Mouse (Mus musculus) skeletal muscle tissue, postnatal 0 days (tissue): ENCODE results near the gene Zer1. TPM values are rescaled to one million over a fixed set of nuclear protein-coding genes. Genes with fewer than 3 reads are reported as not detected.

Experiments used
- polyA plus RNA-seq: library from polyadenylated mRNA; unstranded; fragments of >200 nt; fragmentation: Nextera tagmentation; extraction: Ambion mirVana; gene quantifications from 2 replicates; pipeline ENCODE4 v1.2.1, GENCODE M21; 2015

The Zer1 gene
- polyA plus RNA-seq: 3.4 and 4.3 TPM in 2 replicates

DNA sequence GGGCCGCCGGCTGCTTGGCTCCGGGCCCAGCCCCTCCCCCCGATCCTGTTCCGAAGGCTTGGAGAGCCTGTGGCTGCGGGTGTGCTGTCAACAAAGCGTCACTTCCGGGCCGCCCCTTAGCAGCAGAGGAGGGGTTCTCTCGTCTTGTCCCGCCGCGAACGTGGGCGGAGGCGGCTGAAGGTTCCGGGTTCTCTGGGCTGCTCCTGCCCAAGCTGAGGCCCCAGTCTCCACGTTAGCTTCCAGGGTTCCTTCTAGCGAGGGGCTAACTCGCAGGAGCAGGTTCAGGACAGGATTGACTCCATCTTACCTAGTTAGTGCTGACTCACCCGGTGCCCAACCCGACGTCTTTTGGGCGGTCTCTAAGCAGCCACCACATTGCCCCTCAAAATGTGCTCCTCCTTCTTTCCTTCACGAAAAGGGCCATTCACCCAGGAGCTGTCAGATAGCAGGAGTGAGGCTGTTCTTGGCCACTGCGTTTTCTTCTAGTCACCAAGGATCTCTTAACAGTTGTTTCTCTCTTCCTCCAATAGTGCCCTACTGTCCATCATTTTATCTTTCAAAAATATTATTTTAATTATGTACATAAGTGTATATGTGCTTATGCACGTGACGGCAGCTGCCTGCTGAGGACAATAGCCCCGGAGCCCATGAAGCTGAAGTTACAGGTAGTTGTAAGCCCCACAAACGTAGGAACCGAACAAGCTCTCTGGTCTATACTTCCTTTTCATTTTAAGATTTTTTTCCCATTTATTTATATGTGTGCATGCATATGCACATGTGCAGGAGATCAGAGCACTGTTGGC, at the start of gene Zer1:
Zer1 (minus strand) TSS at position 114 of the 803 bp plus-strand sequence.

DNA sequence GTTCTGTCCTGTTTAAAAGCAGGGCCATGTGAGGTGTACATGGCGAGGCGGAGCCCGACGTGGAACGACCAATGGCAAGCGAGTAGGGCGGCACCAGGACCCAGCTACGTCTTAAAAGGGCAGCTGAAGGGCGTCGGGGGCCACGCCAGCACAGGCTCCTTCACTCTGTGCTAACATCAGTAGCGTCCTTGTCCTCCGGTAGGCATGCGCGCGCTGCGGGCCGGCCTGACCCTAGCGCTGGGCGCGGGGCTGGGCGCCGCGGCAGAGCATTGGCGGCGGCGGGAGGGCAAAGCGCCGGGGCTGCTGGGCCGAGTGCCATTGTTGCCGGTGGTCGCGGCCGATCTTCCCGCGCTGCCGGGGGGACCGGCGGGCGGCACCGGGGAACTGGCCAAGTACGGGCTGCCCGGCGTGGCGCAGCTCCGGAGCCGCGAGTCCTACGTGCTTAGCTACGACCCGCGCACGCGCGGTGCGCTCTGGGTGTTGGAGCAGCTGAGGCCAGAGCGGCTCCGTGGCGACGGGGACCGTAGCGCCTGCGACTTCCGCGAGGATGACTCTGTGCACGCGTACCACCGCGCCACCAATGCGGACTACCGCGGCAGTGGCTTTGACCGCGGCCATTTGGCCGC, 47.1 kb upstream of the Zer1 start, which contains the start of gene Endog:
Endog (plus strand) TSS at position 123 of the 626 bp plus-strand sequence.

DNA sequence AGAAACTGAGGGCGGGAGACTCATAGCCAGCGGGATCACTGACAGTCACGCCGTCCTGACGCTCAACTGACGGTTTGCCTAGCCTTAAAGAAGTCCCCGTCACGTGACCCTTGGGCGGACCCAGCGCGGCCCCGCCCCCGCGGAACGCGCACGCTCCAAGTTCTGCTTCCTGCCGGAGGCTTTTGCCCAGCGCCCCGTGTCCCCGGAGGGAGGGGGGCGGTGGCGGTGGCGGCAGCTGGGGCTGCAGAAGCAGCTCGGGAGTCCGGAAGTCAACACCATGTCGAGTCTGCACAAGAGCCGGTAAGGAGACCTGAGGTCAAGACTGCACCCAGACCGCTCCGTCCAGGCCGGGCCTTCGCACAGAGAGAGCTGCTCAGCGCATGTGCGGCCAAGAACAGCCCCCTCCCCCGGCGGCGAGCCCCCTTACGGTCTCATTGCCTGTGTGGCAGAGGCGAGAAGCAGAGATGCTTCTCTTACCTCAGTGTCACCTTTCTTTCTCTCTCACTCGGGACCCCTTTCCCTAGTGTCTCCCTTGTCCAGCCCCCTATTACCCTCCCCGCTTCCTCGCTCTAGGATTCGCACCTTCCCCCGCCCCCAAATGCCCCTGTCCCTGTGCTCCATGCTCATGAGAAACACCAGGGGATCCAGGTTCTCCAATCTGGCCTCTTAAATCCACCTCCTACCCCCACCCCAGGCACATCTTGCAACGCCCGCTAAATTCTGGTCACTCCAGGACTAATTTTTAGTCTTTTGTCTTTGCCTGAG, 9.4 kb upstream of the Zer1 start, which contains the start of gene Tbc1d13:
Tbc1d13 (plus strand) TSS at position 134 of the 765 bp plus-strand sequence.

DNA sequence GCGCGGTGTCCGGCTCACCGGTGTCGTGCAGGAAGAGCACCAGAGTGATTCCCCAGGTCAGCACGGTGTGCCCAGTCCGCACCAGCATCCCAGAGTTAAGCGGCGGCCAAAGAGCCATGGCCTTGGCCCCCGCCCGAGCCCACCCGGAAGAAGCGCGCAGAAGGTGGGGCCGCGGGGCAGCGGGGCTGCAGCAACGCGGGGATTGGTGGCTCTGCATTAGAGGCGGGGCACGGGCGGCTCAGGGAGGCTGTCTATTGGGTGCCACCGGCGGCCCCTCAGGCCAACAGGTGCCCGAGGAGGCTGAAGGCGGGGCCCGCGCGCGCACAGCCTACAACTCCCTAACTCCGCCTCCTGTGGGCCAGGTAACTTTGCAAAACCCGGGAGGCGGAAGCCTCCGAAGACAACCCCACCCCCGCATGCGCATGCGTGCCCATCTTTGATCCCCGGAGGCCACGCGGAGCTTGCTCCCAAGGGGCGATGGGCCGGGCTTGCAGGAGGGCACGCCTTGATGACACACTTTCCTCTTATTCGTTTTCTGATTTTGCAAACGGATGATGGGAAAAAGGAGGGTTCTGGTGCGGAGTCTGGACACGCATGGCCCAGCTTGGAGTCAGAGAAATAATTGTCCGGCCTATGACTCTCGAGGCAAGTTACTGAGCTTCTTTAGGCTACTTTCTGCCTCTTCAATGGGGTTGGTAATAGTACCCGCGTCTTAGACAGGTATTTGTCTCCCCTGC, 30.7 kb downstream of the Zer1 start, which contains the start of gene Zdhhc12:
Zdhhc12 (minus strand) TSS at position 178 of the 737 bp plus-strand sequence.

DNA sequence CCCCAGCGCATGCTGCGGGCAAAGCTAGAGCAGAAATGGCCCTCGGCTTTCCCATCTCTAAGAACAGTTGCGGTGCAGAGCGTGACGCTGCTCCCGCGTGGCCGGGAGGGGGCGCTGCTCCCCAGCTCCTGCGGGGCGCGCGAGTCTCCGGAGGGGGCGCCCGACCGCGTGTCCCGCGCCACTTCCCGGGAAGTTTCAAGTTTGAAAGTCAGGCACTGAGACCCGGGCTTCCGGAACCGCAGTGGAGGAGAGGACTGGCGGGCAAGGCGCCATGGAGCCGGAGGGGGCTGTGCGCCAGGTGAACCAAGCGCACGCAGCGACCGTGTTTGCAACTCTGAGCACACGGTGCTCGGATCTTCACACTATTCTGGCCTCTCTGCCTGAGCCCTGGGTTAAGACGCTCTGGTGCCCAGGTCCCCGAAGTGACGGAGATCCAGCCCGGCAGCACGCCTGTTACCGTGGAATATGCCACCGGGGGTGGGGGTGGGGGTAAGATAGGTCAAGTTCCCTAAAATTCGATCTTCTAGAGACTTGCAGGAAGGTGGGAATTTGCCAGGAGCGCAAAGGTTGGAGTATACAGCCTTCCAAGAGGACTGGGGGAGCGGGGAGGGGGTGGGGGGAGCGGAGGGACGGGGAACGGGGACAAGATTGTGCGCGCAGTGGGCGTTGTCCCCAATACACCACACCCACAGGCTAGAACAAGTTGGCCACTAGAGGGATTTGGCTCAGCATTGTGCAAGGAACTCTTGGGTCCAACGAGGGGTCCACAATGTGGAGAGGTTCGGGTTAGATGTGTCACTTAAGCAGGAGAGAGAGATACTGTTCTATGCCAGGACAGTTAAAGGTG, 46.7 kb downstream of the Zer1 start, which contains the start of gene Pkn3:
Pkn3 (plus strand) TSS at position 183 of the 847 bp plus-strand sequence.

DNA sequence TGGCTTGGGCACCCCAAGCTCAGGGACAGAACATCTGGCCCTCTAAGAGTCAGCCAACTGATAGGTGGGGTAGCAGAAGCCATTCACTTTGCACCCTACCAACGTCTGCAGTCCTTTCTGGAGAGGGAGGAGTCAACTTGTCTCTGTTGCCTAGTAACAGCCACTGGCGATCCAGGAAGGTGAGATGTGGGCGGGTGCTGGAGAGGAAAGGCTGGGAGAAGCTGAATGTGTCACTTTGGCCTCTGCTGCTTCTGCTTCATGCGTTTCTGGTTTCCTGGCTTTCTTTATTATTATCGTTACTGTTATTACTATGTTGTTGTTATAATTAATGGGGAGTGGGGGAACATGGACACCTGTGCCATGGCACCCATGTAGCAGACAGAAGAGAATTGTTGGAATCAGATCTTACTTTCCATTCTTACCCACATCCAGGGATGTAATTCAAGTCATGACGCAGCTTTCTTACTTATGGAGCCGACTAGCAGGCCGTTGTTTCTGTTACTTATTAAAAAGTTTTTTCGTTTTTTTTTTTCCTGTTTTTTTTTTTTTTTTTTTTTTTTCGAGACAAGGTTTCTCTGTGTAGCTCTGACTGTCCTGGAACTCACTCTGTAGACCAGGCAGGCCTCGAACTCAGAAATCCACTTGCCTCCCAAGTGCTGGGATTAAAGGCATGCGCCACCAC, 67.0 kb downstream of the Zer1 start, which contains the start of gene Set:
Set (plus strand) TSS at position 156 of the 682 bp plus-strand sequence.

DNA sequence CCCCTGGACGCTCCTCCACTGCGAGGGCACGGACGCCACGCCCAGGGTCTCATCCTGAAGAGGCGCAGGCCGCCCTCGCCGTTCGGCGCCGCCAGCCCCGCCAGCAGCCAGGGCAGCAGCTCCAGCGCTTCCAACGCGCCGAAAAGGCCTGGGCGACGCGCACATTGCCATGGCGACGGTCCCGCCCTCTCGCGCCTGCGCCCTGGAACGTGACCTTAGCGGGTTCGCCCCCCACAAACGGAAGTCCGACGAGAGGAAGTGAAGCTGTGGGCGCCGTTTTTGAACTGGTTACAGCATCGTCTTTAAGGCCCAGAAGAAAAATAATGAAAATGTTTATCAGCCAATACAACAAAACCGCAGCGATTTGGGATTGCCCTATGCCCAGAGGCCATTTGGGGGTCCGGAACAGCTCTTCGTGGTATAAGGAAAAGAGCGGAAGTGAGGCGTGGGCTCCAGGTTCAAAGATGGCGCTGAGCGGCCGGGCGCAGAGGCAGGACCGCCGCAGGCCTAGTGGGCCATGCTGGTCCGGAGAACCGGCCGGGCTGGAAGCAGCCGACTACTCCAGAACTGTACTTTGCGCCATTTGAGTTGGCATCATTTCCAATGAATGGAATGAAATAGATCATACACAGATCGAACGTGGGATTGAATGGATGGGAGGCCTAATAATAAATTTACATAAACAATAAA, 75.5 kb downstream of the Zer1 start, which contains the start of gene Wdr34:
Wdr34 (minus strand) TSS at position 183 of the 690 bp plus-strand sequence.

Other genes with a start within 250 kb of the Zer1 start
- 21.8 and 27.7 TPM in 2 replicates for gene Odf2, start 235.4 kb downstream of the Zer1 start, polyA plus RNA-seq
- 24.8 and 25.7 TPM in 2 replicates for gene Gle1, start 189.2 kb downstream of the Zer1 start, polyA plus RNA-seq
- gene Sptan1, start 159.0 kb downstream of the Zer1 start, polyA plus RNA-seq: 53.7 and 54.5 TPM in 2 replicates
- 12.5 and 13.9 TPM in 2 replicates for gene Wdr34, start 75.7 kb downstream of the Zer1 start, polyA plus RNA-seq
- gene Set, start 67.2 kb downstream of the Zer1 start, polyA plus RNA-seq: 133 and 153 TPM in 2 replicates
- gene Pkn3, start 46.9 kb downstream of the Zer1 start, polyA plus RNA-seq: 3.1 and 3.2 TPM in 2 replicates
- gene Zdhhc12, start 30.9 kb downstream of the Zer1 start, polyA plus RNA-seq: 7.4 and 9.1 TPM in 2 replicates
- gene Tbc1d13, start 9.2 kb upstream of the Zer1 start, polyA plus RNA-seq: 2.5 and 4.2 TPM in 2 replicates
- 52.5 and 63.3 TPM in 2 replicates for gene Endog, start 46.9 kb upstream of the Zer1 start, polyA plus RNA-seq
- 14.9 and 20.0 TPM in 2 replicates for gene Spout1, start 53.9 kb upstream of the Zer1 start, polyA plus RNA-seq
- gene Kyat1, start 81.3 kb upstream of the Zer1 start, polyA plus RNA-seq: 9.6 TPM in 2 replicates
- 17.7 and 19.1 TPM in 2 replicates for gene Lrrc8a, start 113.1 kb upstream of the Zer1 start, polyA plus RNA-seq
- gene Gm28035, start 116.0 kb upstream of the Zer1 start, polyA plus RNA-seq: 0.10 and 0.16 TPM in 2 replicates
- 22.3 and 22.4 TPM in 2 replicates for gene Phyhd1, start 141.6 kb upstream of the Zer1 start, polyA plus RNA-seq
- gene Gm28038, start 156.5 kb upstream of the Zer1 start, polyA plus RNA-seq: not detected in 2 replicates
- 27.4 and 34.2 TPM in 2 replicates for gene Dolk, start 161.7 kb upstream of the Zer1 start, polyA plus RNA-seq
- gene Nup188, start 161.8 kb upstream of the Zer1 start, polyA plus RNA-seq: 8.8 and 9.5 TPM in 2 replicates
- gene Sh3glb2, start 234.8 kb upstream of the Zer1 start, polyA plus RNA-seq: 52.3 and 73.6 TPM in 2 replicates
- gene Miga2, start 239.6 kb upstream of the Zer1 start, polyA plus RNA-seq: 14.9 and 16.2 TPM in 2 replicates